Mouse (Mus musculus): ENCODE data around the gene Gm15262. TPM values are rescaled to one million over a fixed set of nuclear protein-coding genes. Genes with fewer than 3 reads are reported as not detected.
"Not testable (repeated sequence)": the region's sequence is repeated elsewhere in the genome, so short reads cannot be mapped to it uniquely, and the experiment has no call there.

The Gm15262 gene
- not detected for total RNA-seq (2021)
- long read RNA-seq, experiment 1: 0 reads
- long read RNA-seq, experiment 2: 0 reads

GRCm38 (mm10) chrX:161287156-161287555 is at the start of gene Gm15262:
Gene Gm15262, plus strand, starts transcription at chrX:161287456.
- not testable (repeated sequence) for DNase-seq (ENCODE audit: low spot score in 2 of 2)

GRCm38 (mm10) chrX:161308131-161308530 is 20.9 kb downstream of the Gm15262 start:
- DNase-seq (ENCODE audit: low spot score in 2 of 2): peak; percentile 2

- DNase-seq (ENCODE audit: low spot score in 2 of 2): no peak
These were observed 29.2 kb downstream of the Gm15262 start for GRCm38 (mm10) chrX:161316443-161316842.

- peak in 1 of 2 experiments; percentile 6 for DNase-seq (ENCODE audit: low spot score in 2 of 2)
These were observed 83.7 kb downstream of the Gm15262 start for GRCm38 (mm10) chrX:161370927-161371326.

- DNase-seq (ENCODE audit: low spot score in 2 of 2): no peak
These were observed 84.2 kb downstream of the Gm15262 start for GRCm38 (mm10) chrX:161371461-161371860.

- no peak for DNase-seq (ENCODE audit: low spot score in 2 of 2)
These were observed 88.3 kb downstream of the Gm15262 start for GRCm38 (mm10) chrX:161375568-161375967.

- peak in 1 of 2 experiments; percentile 5 for DNase-seq (ENCODE audit: low spot score in 2 of 2)
These were observed 98.5 kb downstream of the Gm15262 start for GRCm38 (mm10) chrX:161385791-161386190.

- DNase-seq (ENCODE audit: low spot score in 2 of 2): no peak
These were observed 100.7 kb downstream of the Gm15262 start for GRCm38 (mm10) chrX:161387942-161388341.

- DNase-seq (ENCODE audit: low spot score in 2 of 2): peak; percentile 73 to 81
These were observed 111.9 kb downstream of the Gm15262 start for GRCm38 (mm10) chrX:161399110-161399509.

GRCm38 (mm10) chrX:161411151-161411550 is 123.9 kb downstream of the Gm15262 start:
- peak in 1 of 2 experiments; percentile 19 for DNase-seq (ENCODE audit: low spot score in 2 of 2)

Other genes starting within 250 kb of the Gm15262 start
- 1 to 10 TPM in 1 of 2 experiments, under 1 TPM in 1; 0.91 to 1.0 TPM for gene Scml2, start 170.3 kb upstream of the Gm15262 start, total RNA-seq (2021)

All from layer of hippocampus, postnatal 14 days (tissue).